Mouse (Mus musculus) ZHBTc4 (cell line): ENCODE measurements around the gene Olfr1093.

Experiments
- DNase-seq: peaks from one replicate; pipeline ENCODE4 v3.0.0-alpha.2; 2011; ENCODE audit warnings: low read depth, low spot score

Gene Olfr1093

DNA sequence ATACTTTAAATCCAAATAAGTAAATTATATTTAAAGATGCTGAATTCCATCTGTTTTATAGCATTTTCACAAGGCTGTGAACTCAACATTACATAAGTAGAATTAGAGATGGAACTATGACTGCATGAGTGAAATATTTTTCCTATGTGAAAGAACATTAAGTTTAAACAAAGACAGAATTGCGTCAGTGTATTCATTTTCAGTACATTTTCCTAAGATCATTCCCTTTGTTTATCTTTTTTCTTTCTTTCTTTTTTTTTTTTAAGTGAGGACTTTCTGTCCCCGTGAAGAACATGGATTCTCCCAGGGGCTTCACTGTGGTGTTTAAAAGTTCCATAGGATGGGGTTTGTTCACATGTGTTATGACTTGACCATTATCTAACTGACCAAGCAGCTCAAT lies at the start of gene Olfr1093:
Gene Olfr1093, plus strand, starts transcription at position 301 of the 400 bp plus-strand sequence.
- DNase-seq = no peak

DNA sequence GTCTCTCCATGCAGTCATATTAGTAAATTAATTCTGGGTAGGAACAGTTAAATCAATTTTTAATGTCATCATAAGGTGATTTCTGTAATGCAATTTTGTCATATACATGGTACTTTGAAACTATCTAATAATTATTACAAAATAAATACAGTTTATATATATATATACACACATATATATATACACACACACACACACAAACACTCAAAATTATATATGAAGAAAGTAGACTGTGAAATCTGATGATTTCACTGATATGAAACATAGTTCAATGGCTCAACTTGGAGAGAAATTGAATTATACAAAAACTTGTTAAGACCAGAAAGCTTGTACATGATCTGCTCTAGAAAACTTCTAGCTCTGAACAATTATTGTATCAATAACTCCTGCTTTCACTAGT lies 48.7 kb upstream of the Olfr1093 start, which contains the start of gene Olfr1089:
Gene Olfr1089, minus strand, starts transcription at position 101 of the 400 bp plus-strand sequence.
- no peak for DNase-seq

DNA sequence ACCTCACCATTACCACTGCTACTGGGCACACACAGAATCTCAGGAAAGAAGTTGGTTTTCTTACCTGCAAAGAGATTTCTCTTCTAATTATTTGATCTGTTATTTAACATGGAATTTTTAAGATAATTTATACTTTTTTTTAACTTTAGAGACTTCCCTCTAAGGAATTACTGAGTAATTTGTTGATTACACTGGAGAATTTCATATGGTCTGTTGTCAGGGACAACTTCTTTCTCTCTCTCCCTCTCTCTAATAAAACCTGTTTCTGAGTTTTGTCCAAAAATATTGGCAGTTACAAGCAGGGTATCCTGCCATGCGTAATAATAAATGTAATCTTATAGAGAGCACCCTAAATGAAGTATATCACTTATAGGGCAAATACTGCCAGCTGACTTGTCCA lies 23.4 kb upstream of the Olfr1093 start, which contains the start of gene Olfr1090:
Gene Olfr1090, minus strand, starts transcription at position 101 of the 400 bp plus-strand sequence.
- no peak for DNase-seq

DNA sequence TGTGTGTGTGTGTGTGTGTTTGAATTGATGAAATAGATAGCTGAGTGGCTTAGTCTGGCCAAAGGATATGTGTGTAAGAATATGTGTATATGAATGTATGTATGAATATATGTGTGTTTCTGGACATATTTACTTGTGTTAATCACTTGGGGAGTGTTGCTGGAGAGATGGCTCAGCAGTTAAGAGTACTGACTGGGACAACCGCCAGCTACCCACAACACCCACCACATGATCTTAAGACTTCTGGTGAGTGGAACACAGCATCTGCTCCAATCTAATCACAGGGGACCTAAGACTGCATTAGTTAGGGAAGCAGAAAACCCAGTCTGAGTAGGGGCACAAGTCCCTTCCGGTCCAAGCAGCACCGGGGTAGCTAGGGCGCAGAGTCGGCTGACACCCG lies 21.2 kb upstream of the Olfr1093 start:
- peak; percentile 35 for DNase-seq

- DNase-seq = no peak
Measured at GRCm38 (mm10) chr2:86809918-86810317, 27.6 kb downstream of the Olfr1093 start, which contains the start of gene Olfr141. TSS of gene Olfr141 (minus strand) at chr2:86810018.

GRCm38 (mm10) chr2:86824363-86824762 lies 42.1 kb downstream of the Olfr1093 start, which contains the start of gene Olfr1094:
TSS of gene Olfr1094 (plus strand) at chr2:86824663.
- no peak for DNase-seq
